Mouse (Mus musculus) fibroblast of lung, adult 2 months (primary cell): ENCODE results near the gene Ubap1l.

Experiments used
- DNase-seq: peaks from one replicate; pipeline ENCODE4 v3.0.0-alpha.2; 2011; ENCODE audit warnings: low read depth

Ubap1l gene

DNA sequence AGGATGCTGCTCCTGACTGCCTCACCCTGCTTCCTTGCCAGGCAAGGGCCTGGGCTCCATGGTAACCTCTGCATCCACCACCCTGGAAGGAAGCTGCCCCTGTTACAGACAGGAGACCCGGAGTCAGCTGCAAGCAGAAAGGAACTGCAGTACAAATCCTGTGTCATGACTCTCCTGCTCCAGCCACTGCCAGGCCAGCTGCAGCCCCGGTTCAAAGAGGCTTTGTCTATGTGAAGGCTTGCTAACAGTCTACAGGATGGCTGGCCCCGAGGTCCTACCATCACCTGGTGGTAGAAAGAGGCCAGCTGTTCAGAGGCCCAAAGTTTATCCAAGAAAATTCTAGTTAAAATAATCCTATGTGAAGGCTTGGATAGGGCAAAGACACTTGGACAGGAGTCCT, 50.5 kb downstream of the Ubap1l start:
- DNase-seq = no peak

DNA sequence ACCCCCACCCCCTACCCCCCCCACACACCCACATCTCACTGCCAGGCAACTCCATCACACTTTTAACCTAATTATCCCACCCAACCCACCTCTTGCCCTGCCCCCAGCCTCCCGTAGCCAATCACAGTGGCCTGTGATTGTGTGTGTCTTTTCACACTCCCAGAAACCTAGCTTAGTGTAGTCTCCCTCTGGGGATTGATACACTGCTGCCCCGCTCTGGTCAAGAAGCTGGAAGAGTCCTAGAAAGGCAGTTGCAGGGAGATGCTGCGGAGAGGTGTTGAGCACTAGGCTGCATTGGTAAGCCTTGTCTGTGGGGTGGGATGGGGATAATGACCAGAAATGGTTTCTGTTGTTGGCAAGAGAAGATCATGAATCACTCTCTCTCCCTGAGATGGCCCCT, 56.9 kb downstream of the Ubap1l start:
- DNase-seq = no peak

DNA sequence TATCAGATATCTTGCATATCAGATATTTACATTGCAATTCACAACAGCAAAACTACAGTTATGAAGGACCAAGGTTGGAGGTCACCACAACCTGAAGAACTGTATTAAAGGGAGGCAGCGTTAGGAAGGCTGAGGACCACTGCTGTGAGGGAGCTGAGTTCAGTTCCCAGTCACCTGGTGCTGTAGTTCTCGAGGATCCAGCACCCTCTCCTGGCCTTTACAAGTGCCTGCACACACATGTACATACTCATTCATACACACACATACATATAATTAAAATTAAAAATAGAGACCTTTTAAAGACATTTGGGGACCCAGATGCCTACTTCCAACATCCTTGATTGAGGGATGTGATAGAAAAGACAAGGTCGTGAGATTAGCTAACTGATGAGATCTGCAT, 58.8 kb downstream of the Ubap1l start:
- no peak for DNase-seq

DNA sequence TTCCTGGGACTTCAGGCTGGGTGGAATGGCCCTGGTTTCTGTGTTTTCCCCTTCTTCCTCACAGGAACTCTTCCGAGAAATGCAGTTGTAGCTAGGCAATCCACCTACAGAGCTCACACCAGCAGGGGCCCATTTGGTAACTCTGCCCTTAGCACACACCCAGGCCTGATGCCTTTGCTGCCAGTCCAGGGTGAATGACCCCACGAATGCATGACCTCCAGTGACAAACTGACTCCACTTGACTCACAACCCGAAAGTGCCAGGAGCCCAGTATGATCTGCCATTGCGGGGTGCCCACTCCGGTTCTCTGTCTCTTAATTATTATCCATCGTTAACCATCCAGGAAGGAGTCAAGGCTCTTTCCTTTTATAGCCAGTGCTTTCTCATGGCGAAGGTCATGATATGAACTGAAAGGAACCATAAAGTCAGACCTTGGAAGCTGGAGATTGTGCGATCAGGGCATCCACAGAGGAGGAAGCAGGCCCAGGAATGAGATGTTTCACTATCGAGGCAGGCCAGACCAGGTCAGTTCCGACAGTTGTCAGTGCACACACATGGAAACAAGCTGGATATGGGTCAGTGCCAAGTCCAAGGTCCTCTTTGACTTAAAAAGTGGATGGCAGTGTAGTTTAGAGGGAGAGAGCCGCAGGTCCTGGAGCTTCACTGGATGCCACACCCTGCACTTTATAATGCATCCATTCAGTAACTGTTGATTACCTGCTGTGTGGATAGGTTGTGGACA, 62.1 kb downstream of the Ubap1l start, which contains the start of gene Slc51b:
Slc51b (minus strand) TSS at position 196 of the 742 bp plus-strand sequence.
- no peak for DNase-seq

DNA sequence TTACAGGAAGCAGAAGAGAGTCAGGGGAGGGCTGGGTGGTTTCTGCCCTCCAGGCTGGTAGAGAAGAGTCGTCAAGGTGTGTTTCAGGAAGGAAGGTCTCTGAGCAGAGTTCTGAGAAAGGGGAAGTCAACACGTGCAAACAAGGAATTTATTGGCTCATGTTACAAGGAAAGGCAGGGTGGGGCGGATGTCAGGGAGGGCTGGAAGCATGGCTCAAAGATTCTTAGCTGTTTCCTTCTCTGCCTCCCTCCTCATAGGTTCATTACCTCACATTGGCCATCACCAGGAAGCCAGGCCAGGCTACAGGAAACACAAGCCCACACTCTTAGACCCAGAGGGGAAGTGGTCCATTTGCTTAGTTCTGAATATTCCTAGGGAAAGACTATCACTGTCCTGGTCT, 63.6 kb downstream of the Ubap1l start:
- DNase-seq = no peak

DNA sequence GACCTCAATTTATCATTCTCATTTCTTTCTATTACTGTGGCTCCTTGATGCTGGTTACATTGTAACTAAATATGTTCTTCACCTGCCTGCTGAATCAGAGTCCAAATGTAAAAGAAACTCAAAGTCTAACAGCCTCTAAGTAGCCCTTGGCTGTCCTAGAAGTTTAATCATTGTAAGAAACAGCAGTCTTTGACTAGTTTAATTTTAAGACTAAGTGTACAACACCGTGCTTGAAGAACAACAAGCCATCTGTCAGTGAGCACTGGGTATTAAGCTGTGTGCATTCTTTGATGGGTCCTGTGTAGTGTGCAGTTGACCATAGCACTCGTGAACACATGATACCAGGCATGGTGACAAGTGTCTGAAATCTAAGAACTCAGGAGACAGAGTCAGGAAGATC, 66.7 kb downstream of the Ubap1l start:
- no peak for DNase-seq

GRCm38 (mm10) chr9:65428003-65428402, 67.2 kb downstream of the Ubap1l start:
- DNase-seq = no peak
